Mouse (Mus musculus) cerebellum, adult 8-10 months (tissue): Measurements from ENCODE around the gene Apbb2.
A peak's percentile ranks its signal among the peaks of the same experiment; 100 is the strongest.

ENCODE experiments used
- DNase-seq: peaks from one replicate; pipeline ENCODE4 v3.0.0; 2022

Apbb2 gene

GRCm38 (mm10) chr5:66600415-66600814 lies 18.2 kb downstream of the Apbb2 start:
- no peak for DNase-seq

- DNase-seq = no peak
These were observed 18.7 kb downstream of the Apbb2 start for GRCm38 (mm10) chr5:66599888-66600287.

GRCm38 (mm10) chr5:66596296-66596695 lies 22.3 kb downstream of the Apbb2 start:
- no peak for DNase-seq

- DNase-seq = no peak
These were observed 23.7 kb downstream of the Apbb2 start for GRCm38 (mm10) chr5:66594881-66595280.

GRCm38 (mm10) chr5:66586236-66586745 lies 32.3 kb downstream of the Apbb2 start:
- no peak for DNase-seq

- no peak for DNase-seq
These were observed 35.6 kb downstream of the Apbb2 start for GRCm38 (mm10) chr5:66583019-66583406.

GRCm38 (mm10) chr5:66582281-66583018 lies 36.1 kb downstream of the Apbb2 start:
- DNase-seq = no peak

GRCm38 (mm10) chr5:66579066-66579465 lies 39.5 kb downstream of the Apbb2 start:
- no peak for DNase-seq

- DNase-seq = no peak
These were observed 42.3 kb downstream of the Apbb2 start for GRCm38 (mm10) chr5:66576299-66576698.

GRCm38 (mm10) chr5:66575148-66575547 lies 43.4 kb downstream of the Apbb2 start:
- DNase-seq = peak; percentile 30

GRCm38 (mm10) chr5:66573266-66573665 lies 45.3 kb downstream of the Apbb2 start:
- DNase-seq = no peak

- DNase-seq = no peak
These were observed 46.3 kb downstream of the Apbb2 start for GRCm38 (mm10) chr5:66572086-66572855.

- DNase-seq = no peak
These were observed 47.9 kb downstream of the Apbb2 start for GRCm38 (mm10) chr5:66570709-66571108.

- DNase-seq = no peak
These were observed 49.3 kb downstream of the Apbb2 start for GRCm38 (mm10) chr5:66569141-66569801.

- DNase-seq = no peak
These were observed 50.6 kb downstream of the Apbb2 start for GRCm38 (mm10) chr5:66568002-66568401.

- DNase-seq = no peak
These were observed 51.2 kb downstream of the Apbb2 start for GRCm38 (mm10) chr5:66567424-66567823.

GRCm38 (mm10) chr5:66559591-66560175 lies 58.9 kb downstream of the Apbb2 start:
- peak; percentile 51 for DNase-seq

GRCm38 (mm10) chr5:66558094-66558493 lies 60.5 kb downstream of the Apbb2 start:
- DNase-seq = no peak

GRCm38 (mm10) chr5:66553933-66554332 lies 64.7 kb downstream of the Apbb2 start:
- DNase-seq = no peak

- DNase-seq = no peak
These were observed 66.3 kb downstream of the Apbb2 start for GRCm38 (mm10) chr5:66552246-66552645.

- DNase-seq = no peak
These were observed 68.3 kb downstream of the Apbb2 start for GRCm38 (mm10) chr5:66550292-66550691.

- no peak for DNase-seq
These were observed 68.9 kb downstream of the Apbb2 start for GRCm38 (mm10) chr5:66549691-66550090.

- no peak for DNase-seq
These were observed 71.5 kb downstream of the Apbb2 start for GRCm38 (mm10) chr5:66546969-66547511.
